Mouse (Mus musculus) bone marrow, adult 2 months (tissue): ENCODE data around the gene Wdr34.

Experiments used
- CTCF ChIP-seq: fragments of 200-500 bp; IDR thresholded peaks from 2 replicates; pipeline ENCODE4 v1.5.1; 2011; ENCODE audit warnings: low read length, control low read depth; ENCODE audit not compliant: control insufficient read depth, insufficient read depth
- POLR2A ChIP-seq: fragments of 200-500 bp; IDR thresholded peaks from 2 replicates; pipeline ENCODE4 v1.6.1; 2011; ENCODE audit warnings: low read depth, mild to moderate bottlenecking, control low read depth, low read length, borderline replicate concordance; ENCODE audit not compliant: control insufficient read depth

GRCm38 (mm10) chr2:30076439-30076838, 27.8 kb upstream of the Wdr34 start:
- TF ChIP-seq POLR2A (no peak), CTCF (no peak)
